Mouse (Mus musculus) cerebellum, adult (tissue): ENCODE measurements around the gene Mup14.
"Not testable (repeated sequence)": the region's sequence is repeated elsewhere in the genome, so short reads cannot be mapped to it uniquely, and the experiment has no call there.

Source experiments
- ATAC-seq: cut with Nextera tagmentation; 2 replicates; pipeline ENCODE4 v1.9.2; 2017; ENCODE audit warnings: mild to moderate bottlenecking, moderate library complexity, mixed read lengths; ENCODE audit not compliant: insufficient number of reproducible peaks, low FRiP score, low TSS enrichment

Gene Mup14

GRCm38 (mm10) chr4:61303900-61304299 is at the start of gene Mup14:
TSS of gene Mup14 (minus strand) at chr4:61304000.
- ATAC-seq: not testable (repeated sequence)

- not testable (repeated sequence) for ATAC-seq
These were observed 34.3 kb upstream of the Mup14 start for GRCm38 (mm10) chr4:61338108-61338507.
